Mouse (Mus musculus) olfactory bulb, adult 2 months (tissue): ENCODE data around the gene Akirin1.

Experiments used
- CTCF ChIP-seq: fragments of 200-500 bp; IDR thresholded peaks from 2 replicates; pipeline ENCODE4 v1.5.1; 2012; ENCODE audit warnings: low read depth, mild to moderate bottlenecking, low read length, moderate library complexity; ENCODE audit not compliant: insufficient read depth
- POLR2A ChIP-seq: fragments of 200-500 bp; IDR thresholded peaks from 2 replicates; pipeline ENCODE4 v1.6.1; 2012; ENCODE audit warnings: mild to moderate bottlenecking, low read depth, low read length, moderate library complexity; ENCODE audit not compliant: insufficient read depth

- TF ChIP-seq POLR2A = no peak
- no peak for TF ChIP-seq CTCF
Observed at GRCm38 (mm10) chr4:123768234-123768633, 18.1 kb upstream of the Akirin1 start.
